Mouse (Mus musculus): Measurements from ENCODE around the gene Wdr89. TPM values are rescaled to one million over a fixed set of nuclear protein-coding genes. Genes with fewer than 3 reads are reported as not detected.

Wdr89 gene
- polyA plus RNA-seq, 1 experiment from 2014 or later: 5.1 TPM

DNA sequence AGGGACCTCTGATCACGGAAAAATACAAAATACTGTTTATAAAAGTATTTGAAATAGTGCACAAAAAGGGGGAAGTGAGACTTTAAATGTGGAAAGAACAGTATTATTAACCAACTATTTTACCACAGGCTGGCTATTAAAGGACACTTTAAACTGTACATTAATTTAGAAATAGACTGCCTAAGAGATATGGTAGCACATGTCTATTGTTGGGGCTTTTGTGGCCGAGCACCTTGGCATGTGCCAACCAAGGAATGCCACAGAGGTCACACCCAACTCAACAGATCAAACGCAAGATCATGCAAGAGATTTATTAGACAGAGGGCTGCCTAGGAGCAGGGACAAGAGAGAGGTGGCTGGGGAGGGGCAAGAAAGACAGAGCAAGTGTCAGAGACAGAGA is 32.2 kb downstream of the Wdr89 start:
- no peak overlapping the region for H3K4me2 ChIP-seq
- no peak for ATAC-seq (replicated peaks)
- no peak overlapping the region for H3K4me3 ChIP-seq
- no peaks in the 10 kb centered on the region for H3K27me3 ChIP-seq (replicated peaks)
- no peaks in the 10 kb centered on the region for H3K4me1 ChIP-seq
- WGBS: 94% methylated on average over 3 of the region's 3 CpGs
- H3K36me3 ChIP-seq (replicated peaks): peaks cover under 1% of the 10 kb centered on the region; the same call in 1 of the 2 replicates
- no peaks in the 10 kb centered on the region for H3K9me3 ChIP-seq
- H3K27ac ChIP-seq: no peak overlapping the region
- no peak overlapping the region for H3K9ac ChIP-seq

DNA sequence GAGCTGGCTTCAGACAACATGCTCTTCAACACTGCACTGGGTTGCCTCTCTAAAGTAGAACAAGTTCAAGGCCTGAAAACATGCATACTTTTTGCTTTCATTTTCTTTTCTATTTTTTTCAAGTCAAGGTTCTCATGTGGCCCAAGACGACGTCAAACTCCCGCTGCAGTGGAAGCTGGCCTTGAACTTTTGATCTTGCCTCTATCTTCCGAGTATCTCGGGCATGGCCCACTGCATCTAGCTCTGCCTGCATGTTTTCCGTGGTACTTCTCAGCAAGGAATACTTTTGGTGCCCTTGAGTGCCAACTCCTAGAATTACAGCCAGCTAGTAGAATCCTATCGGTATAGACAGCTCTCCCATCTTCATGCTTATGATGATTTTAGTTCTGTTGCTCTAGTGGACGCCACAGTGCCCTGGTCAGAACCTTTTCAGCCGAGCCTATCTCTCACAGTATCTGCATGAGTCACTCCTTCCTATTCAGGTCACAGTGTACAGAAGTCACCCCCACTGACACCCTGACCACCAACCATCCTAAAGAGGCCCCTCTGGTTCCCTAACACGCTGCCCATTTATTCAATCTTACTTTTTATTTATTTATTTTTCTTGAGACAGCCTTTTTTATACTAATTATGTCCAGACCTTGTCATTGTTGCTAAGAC is 33.4 kb downstream of the Wdr89 start:
- no peak overlapping the region for H3K4me2 ChIP-seq
- H3K27ac ChIP-seq: no peak overlapping the region
- no peak overlapping the region for H3K9ac ChIP-seq
- H3K36me3 ChIP-seq (replicated peaks): peaks cover 6% of the 10 kb centered on the region; the same call in 1 of the 2 replicates
- no peak overlapping the region for H3K4me3 ChIP-seq
- WGBS: 94% methylated on average over 10 of the region's 10 CpGs
- no peaks in the 10 kb centered on the region for H3K4me1 ChIP-seq
- no peaks in the 10 kb centered on the region for H3K27me3 ChIP-seq (replicated peaks)
- no peak for ATAC-seq (replicated peaks)
- H3K9me3 ChIP-seq: no peaks in the 10 kb centered on the region

DNA sequence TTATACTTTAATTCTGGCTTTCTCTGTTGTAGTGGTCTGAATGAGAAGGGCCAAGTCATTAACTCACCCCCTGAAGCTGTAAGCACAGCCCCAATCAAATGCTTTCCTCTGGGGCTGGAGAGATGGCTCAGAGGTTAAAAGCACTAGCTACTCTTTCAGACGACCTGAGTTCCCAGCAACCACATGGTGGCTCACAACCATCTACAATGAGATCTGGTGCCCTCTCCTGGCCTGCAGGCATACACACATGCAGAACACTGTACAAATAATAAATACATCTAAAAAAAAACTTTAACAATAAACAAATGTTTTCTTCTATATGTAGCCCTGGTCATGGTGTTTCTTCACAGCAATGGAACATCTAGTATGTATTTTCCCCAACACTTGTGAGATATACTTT is 39.7 kb downstream of the Wdr89 start:
- Histone ChIP-seq H3K9ac (no peak overlapping the region), H3K36me3 (replicated peaks) (peaks cover 6% of the 10 kb centered on the region; the same call in 1 of the 2 replicates), H3K4me1 (no peaks in the 10 kb centered on the region), H3K27me3 (replicated peaks) (no peaks in the 10 kb centered on the region), H3K4me3 (no peak overlapping the region), H3K27ac (no peak overlapping the region), H3K9me3 (no peaks in the 10 kb centered on the region), H3K4me2 (no peak overlapping the region)
- 54% methylated on average over 1 of the region's 1 CpGs for WGBS
- ATAC-seq (replicated peaks): no peak

DNA sequence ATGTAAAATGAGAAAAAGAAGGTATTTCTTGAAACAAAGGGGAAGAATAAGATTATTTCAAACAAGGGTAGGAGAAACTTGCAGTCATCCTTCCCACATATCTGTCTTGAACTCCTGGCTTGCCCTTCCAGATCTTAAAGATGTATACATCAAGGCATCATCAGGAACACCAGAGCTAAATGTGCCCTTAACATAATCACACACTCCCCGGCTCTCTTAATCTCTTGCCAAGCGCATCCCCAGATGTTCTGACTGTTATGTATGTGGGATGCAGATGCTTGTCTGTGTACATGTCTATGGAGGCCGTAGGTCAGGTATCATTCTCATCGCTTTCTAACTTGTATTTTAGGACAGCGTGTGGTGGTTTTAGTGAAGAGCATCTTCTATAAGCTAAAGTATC is 46.0 kb downstream of the Wdr89 start:
- no peaks in the 10 kb centered on the region for H3K36me3 ChIP-seq (replicated peaks)
- 91% methylated on average over 5 of the region's 5 CpGs for WGBS
- no peak overlapping the region for H3K9ac ChIP-seq
- no peaks in the 10 kb centered on the region for H3K4me1 ChIP-seq
- no peak overlapping the region for H3K27ac ChIP-seq
- ATAC-seq (replicated peaks): no peak
- no peak overlapping the region for H3K4me3 ChIP-seq
- H3K4me2 ChIP-seq: no peak overlapping the region
- no peaks in the 10 kb centered on the region for H3K9me3 ChIP-seq
- no peaks in the 10 kb centered on the region for H3K27me3 ChIP-seq (replicated peaks)

DNA sequence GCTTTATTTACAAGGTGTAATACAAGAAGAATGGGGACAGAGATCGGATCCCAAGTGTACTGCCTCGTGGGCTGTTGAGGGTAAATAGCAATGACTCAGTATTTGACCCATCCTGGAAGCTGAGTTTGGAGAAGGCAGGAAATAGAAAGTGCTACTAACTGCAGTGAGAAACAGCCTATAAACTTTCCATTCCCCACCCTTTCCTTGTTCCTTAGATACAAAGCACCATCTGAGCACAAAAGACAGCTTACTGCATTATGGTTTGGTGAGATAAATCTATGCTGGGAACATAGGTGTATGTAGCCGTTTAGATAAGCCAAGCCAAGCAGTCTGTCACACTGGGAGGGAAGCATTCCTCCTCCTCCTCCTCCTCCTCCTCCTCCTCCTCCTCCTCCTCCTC is 46.5 kb downstream of the Wdr89 start:
- no peak overlapping the region for H3K4me2 ChIP-seq
- no peak overlapping the region for H3K4me3 ChIP-seq
- WGBS: 81% methylated on average over 3 of the region's 3 CpGs
- no peak overlapping the region for H3K9ac ChIP-seq
- no peaks in the 10 kb centered on the region for H3K27me3 ChIP-seq (replicated peaks)
- H3K4me1 ChIP-seq: no peaks in the 10 kb centered on the region
- no peak overlapping the region for H3K27ac ChIP-seq
- ATAC-seq (replicated peaks): no peak
- no peaks in the 10 kb centered on the region for H3K36me3 ChIP-seq (replicated peaks)
- no peaks in the 10 kb centered on the region for H3K9me3 ChIP-seq

DNA sequence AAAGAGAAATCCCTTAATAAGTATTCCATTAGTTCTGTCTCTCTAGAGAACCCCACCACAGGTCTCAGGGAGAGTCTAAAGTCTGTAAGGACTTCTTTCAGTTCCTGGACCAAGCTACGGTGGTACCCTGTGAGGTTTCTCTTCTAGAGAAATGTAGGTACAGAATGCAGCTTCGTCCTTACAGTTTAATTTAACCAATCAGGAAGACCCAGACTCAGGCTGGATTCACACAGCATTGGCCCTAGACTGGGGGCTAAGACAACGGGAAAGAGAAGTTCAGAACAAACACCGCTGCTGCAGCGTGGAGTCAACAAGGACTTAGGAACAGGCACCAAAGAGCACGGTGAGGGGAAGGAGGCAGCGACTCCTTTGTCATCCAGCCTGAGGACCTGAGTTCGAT is 52.5 kb downstream of the Wdr89 start:
- H3K27ac ChIP-seq: no peak overlapping the region
- no peak overlapping the region for H3K4me3 ChIP-seq
- no peak for ATAC-seq (replicated peaks)
- WGBS: 60% methylated on average over 8 of the region's 8 CpGs
- no peak overlapping the region for H3K4me2 ChIP-seq
- no peaks in the 10 kb centered on the region for H3K27me3 ChIP-seq (replicated peaks)
- no peak overlapping the region for H3K9ac ChIP-seq
- no peaks in the 10 kb centered on the region for H3K4me1 ChIP-seq
- H3K9me3 ChIP-seq: no peaks in the 10 kb centered on the region
- no peaks in the 10 kb centered on the region for H3K36me3 ChIP-seq (replicated peaks)

DNA sequence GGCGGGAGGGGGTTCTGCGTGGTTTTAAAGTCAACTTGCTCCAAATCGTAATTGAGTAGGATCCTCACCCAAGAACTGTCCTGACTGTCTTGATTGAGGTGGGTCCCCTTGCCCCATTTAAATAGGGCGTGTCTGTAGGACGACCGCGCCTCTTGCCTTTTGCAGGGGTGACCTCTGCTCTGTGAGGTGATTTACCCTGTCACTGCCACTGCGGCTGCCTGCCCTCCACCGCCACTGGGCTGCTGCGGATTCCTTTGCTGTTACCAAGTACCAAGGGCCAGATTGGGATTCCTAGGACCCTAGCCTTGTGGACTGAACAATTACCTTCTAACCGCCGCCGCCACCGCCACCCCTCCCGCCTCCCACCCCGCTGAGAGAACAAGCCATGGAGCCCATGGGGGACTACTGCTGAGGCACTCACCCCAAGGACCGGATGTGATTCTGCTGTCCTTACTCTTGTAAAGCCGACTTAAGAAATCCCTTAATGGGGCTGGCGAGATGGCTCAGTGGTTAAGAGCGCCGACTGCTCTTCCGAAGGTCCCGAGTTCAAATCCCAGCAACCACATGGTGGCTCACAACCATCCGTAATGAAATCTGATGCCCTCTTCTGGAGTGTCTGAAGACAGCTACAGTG is 53.1 kb downstream of the Wdr89 start:
- H3K27me3 ChIP-seq (replicated peaks): no peaks in the 10 kb centered on the region
- no peaks in the 10 kb centered on the region for H3K9me3 ChIP-seq
- no peak for ATAC-seq (replicated peaks)
- no peaks in the 10 kb centered on the region for H3K36me3 ChIP-seq (replicated peaks)
- H3K27ac ChIP-seq: no peak overlapping the region
- peak overlapping the region; percentile 37 for H3K4me2 ChIP-seq
- 8% methylated on average over 24 of the region's 24 CpGs for WGBS
- H3K4me1 ChIP-seq: no peaks in the 10 kb centered on the region
- no peak overlapping the region for H3K4me3 ChIP-seq
- H3K9ac ChIP-seq: no peak overlapping the region

DNA sequence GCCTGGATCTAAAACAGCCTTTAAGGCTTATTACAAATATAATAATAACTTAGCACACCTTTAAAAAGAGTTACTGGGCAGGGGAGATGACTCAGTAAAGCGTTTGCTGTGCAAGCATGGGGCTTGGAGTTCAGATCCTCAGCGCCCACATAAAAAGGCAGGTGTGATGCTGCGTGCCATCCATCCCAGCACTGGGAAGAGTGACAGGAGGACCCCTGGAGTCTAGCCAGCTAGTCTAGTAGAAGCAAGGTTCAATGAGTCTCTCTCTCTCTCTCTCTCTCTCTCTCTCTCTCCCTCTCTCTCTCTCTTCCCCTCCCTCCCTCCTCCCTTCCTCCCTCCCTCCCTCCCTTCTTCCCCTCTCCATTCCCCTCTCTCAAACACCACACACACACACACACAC is 53.8 kb downstream of the Wdr89 start:
- 51% methylated on average over 3 of the region's 3 CpGs for WGBS
- H3K4me2 ChIP-seq: no peak overlapping the region
- H3K27me3 ChIP-seq (replicated peaks): no peaks in the 10 kb centered on the region
- H3K9me3 ChIP-seq: no peaks in the 10 kb centered on the region
- no peak overlapping the region for H3K4me3 ChIP-seq
- ATAC-seq (replicated peaks): no peak
- no peak overlapping the region for H3K9ac ChIP-seq
- no peak overlapping the region for H3K27ac ChIP-seq
- no peaks in the 10 kb centered on the region for H3K36me3 ChIP-seq (replicated peaks)
- no peaks in the 10 kb centered on the region for H3K4me1 ChIP-seq

DNA sequence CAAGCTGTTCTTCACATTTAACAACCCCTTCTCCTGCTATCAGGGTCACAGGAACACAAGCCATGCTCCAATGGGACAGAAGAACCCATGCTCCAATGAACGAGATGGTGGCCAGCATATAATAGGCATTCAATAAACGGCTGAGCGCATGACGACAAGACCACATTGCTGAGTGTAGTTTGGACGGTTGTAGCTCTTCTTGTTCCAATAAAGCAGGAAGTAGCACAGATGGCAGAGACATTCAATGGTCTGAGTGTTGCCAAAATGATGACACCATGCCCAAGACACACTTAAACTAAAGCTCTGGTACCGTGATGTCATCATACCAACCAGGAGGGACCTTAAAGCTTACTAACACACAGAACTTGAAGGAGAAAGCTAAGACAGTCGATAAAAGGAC is 56.6 kb downstream of the Wdr89 start:
- 84% methylated on average over 7 of the region's 7 CpGs for WGBS
- H3K36me3 ChIP-seq (replicated peaks): no peaks in the 10 kb centered on the region
- no peak overlapping the region for H3K9ac ChIP-seq
- no peaks in the 10 kb centered on the region for H3K4me1 ChIP-seq
- no peak overlapping the region for H3K27ac ChIP-seq
- no peak overlapping the region for H3K4me3 ChIP-seq
- no peaks in the 10 kb centered on the region for H3K9me3 ChIP-seq
- no peak overlapping the region for H3K4me2 ChIP-seq
- no peak for ATAC-seq (replicated peaks)
- H3K27me3 ChIP-seq (replicated peaks): no peaks in the 10 kb centered on the region

DNA sequence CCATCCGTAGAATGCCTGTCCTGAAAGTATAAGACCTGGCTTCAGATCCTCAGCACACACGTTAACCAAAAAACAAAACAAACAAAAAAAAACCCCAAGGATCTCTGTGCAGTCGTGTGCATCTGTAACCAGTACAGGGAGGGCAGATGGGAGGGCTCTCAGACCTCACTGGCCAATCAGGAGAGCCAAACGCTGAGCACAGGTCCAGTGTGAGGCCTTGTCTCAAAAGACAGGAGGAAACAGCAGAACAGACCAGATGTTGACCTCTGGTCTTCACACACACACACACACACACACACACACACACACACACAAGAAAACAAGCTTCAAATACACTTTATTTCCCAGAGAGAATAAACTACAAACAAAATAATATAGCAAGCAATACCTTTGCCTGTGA is 69.8 kb downstream of the Wdr89 start:
- Histone ChIP-seq H3K4me1 (peaks cover 1% of the 10 kb centered on the region), H3K27me3 (replicated peaks) (no peaks in the 10 kb centered on the region), H3K27ac (no peak overlapping the region), H3K36me3 (replicated peaks) (no peaks in the 10 kb centered on the region), H3K9ac (no peak overlapping the region), H3K4me3 (no peak overlapping the region), H3K4me2 (no peak overlapping the region), H3K9me3 (no peaks in the 10 kb centered on the region)
- ATAC-seq (replicated peaks): no peak
- 14% methylated on average over 4 of the region's 4 CpGs for WGBS

DNA sequence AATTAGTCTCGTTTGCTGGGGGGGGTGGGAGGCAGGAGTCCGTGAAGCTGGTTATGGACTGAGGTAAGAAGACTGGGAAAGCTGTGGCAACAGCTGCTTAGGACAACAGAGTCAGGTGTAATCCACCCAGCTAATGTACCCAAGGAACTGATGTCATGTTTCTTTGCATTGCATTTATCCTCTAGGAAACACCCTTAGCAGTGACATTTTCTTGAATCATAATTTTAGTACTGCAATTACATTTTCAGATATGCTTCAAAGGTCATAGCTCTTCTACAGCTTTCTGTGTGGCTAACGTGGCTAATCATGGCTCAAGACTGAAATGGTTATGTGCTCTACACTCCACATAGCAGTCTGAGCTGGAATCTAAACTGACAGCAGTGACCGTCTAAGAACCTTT is 70.3 kb downstream of the Wdr89 start:
- Histone ChIP-seq H3K4me2 (no peak overlapping the region), H3K4me3 (no peak overlapping the region), H3K4me1 (peaks cover 6% of the 10 kb centered on the region), H3K27ac (no peak overlapping the region), H3K9ac (no peak overlapping the region), H3K27me3 (replicated peaks) (no peaks in the 10 kb centered on the region), H3K36me3 (replicated peaks) (no peaks in the 10 kb centered on the region), H3K9me3 (no peaks in the 10 kb centered on the region)
- 65% methylated on average over 4 of the region's 4 CpGs for WGBS
- ATAC-seq (replicated peaks): no peak

DNA sequence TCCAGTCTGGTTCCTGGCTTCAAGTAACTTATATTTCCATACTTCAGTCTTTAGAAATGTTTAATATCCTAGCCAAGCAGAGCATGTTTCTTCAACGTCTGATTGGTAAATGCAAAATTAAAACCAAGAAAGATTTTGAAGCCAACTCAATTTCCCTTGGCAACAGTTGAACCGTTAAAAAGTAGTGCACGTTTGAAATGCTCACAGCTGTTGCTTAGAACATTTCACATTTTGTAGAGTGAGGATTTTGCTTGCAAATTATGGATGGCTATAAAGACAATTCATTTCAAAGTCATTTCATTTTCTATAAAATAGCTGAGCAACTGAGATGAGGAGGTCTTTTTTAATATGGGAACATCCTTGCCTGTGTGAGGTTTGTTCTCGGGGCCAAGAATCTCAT is 71.6 kb downstream of the Wdr89 start:
- Histone ChIP-seq H3K4me3 (no peak overlapping the region), H3K27ac (no peak overlapping the region), H3K27me3 (replicated peaks) (no peaks in the 10 kb centered on the region), H3K9ac (no peak overlapping the region), H3K9me3 (no peaks in the 10 kb centered on the region), H3K4me2 (no peak overlapping the region), H3K36me3 (replicated peaks) (0 out of 2 replicates have a peak, but pooled peaks cover 4% of the 10 kb centered on the region), H3K4me1 (peaks cover 17% of the 10 kb centered on the region)
- 91% methylated on average over 4 of the region's 4 CpGs for WGBS
- ATAC-seq (replicated peaks): no peak
